Mouse (Mus musculus) small intestine, adult 2 months (tissue): Measurements from ENCODE around the gene Fkbp6.

Source experiments
- CTCF ChIP-seq: fragments of 200-500 bp; IDR thresholded peaks from 2 replicates; pipeline ENCODE4 v1.5.1; 2012; ENCODE audit warnings: low read depth, mild to moderate bottlenecking, control low read depth, inconsistent platforms, low read length, moderate library complexity, mixed read lengths; ENCODE audit not compliant: insufficient replicate concordance, insufficient read length; ENCODE audit errors: extremely low read depth
- POLR2A ChIP-seq: fragments of 200-500 bp; IDR thresholded peaks from 2 replicates; pipeline ENCODE4 v1.6.1; 2012; ENCODE audit warnings: low read depth, mild to moderate bottlenecking, control low read depth, inconsistent platforms, low read length, moderate library complexity

- TF ChIP-seq POLR2A (no peak), CTCF (peak; percentile 49; the same call in 1 of the 2 replicates)
Observed at GRCm38 (mm10) chr5:135363540-135363939, 13.7 kb upstream of the Fkbp6 start.
